Mouse (Mus musculus): ENCODE measurements at regions not wholly inside any gene's neighbourhood (a gene's known extent, or its start where the extent isn't known, plus 50 kb on each side); places are given as distances from the start of the nearest gene placed in this dataset.

GRCm38 (mm10) chr7:50924102-50925011, 325.4 kb downstream of the 4933405O20Rik start:
- peak; percentile 82 for ATAC-seq
- no peaks in the 10 kb centered on the region for H3K9me3 ChIP-seq (ENCODE audit: control insufficient read depth, low read length)
- WGBS: 7% methylated on average over 6 of the region's 6 CpGs
- H3K4me2 ChIP-seq (ENCODE audit: low read length): no peak overlapping the region
- no peak overlapping the region for H3K4me3 ChIP-seq (replicated peaks; ENCODE audit: low read length)
- peaks cover 8% of the 10 kb centered on the region; the same call in 1 of the 2 replicates for H3K4me1 ChIP-seq (replicated peaks; ENCODE audit: control insufficient read depth, insufficient read depth, low read length)
- H3K27me3 ChIP-seq (replicated peaks; ENCODE audit: control insufficient read depth, insufficient read depth, low read length): no peaks in the 10 kb centered on the region
- no peak overlapping the region for H3K9ac ChIP-seq (replicated peaks; ENCODE audit: low read depth, low read length)
- H3K27ac ChIP-seq (ENCODE audit: low read length): no peak overlapping the region
- no peaks in the 10 kb centered on the region for H3K36me3 ChIP-seq (ENCODE audit: control insufficient read depth, insufficient read depth)

GRCm38 (mm10) chr7:50925012-50925398, 326.0 kb downstream of the 4933405O20Rik start:
- no peaks in the 10 kb centered on the region for H3K9me3 ChIP-seq (ENCODE audit: control insufficient read depth, low read length)
- ATAC-seq: peak; percentile 48; the same call in 1 of the 2 replicates
- H3K27ac ChIP-seq (ENCODE audit: low read length): no peak overlapping the region
- H3K4me3 ChIP-seq (replicated peaks; ENCODE audit: low read length): no peak overlapping the region
- H3K4me1 ChIP-seq (replicated peaks; ENCODE audit: control insufficient read depth, insufficient read depth, low read length): peaks cover 8% of the 10 kb centered on the region; the same call in 1 of the 2 replicates
- no peaks in the 10 kb centered on the region for H3K27me3 ChIP-seq (replicated peaks; ENCODE audit: control insufficient read depth, insufficient read depth, low read length)
- 56% methylated on average over 4 of the region's 4 CpGs for WGBS
- no peak overlapping the region for H3K9ac ChIP-seq (replicated peaks; ENCODE audit: low read depth, low read length)
- H3K4me2 ChIP-seq (ENCODE audit: low read length): no peak overlapping the region
- no peaks in the 10 kb centered on the region for H3K36me3 ChIP-seq (ENCODE audit: control insufficient read depth, insufficient read depth)
